Mouse (Mus musculus) heart, embryonic 11.5 days (tissue): ENCODE data around the gene Rpl3. TPM values are rescaled to one million over a fixed set of nuclear protein-coding genes. Genes with fewer than 3 reads are reported as not detected.

ENCODE experiments used
- ATAC-seq: fragments of 200-750 bp; cut with Nextera tagmentation; replicated peaks from 2 replicates; pipeline ENCODE4 v1.8.0; 2017; ENCODE audit warnings: moderate library complexity; ENCODE audit not compliant: insufficient number of reproducible peaks, low FRiP score, low TSS enrichment
- H3K27ac ChIP-seq: fragments of 300-500 bp; sonication (generic); 2 replicates; pipeline ENCODE4 v1.5.1; 2014; ENCODE audit warnings: mild to moderate bottlenecking, low read depth, low read length
- H3K27me3 ChIP-seq: fragments of 300-500 bp; sonication (generic); 2 replicates; pipeline ENCODE4 v1.6.1; 2014; ENCODE audit warnings: mild to moderate bottlenecking, low read length, mixed read lengths; ENCODE audit not compliant: control insufficient read depth, insufficient read depth
- H3K36me3 ChIP-seq: fragments of 300-500 bp; sonication (generic); 2 replicates; pipeline ENCODE4 v1.6.1; 2014; ENCODE audit warnings: mild to moderate bottlenecking, low read length, moderate library complexity, mixed read lengths; ENCODE audit not compliant: control insufficient read depth, insufficient read depth
- H3K4me1 ChIP-seq: fragments of 300-500 bp; sonication (generic); 2 replicates; pipeline ENCODE4 v1.6.1; 2014; ENCODE audit warnings: low read length; ENCODE audit not compliant: control insufficient read depth, insufficient read depth
- H3K4me2 ChIP-seq: fragments of 300-500 bp; sonication (generic); 2 replicates; pipeline ENCODE4 v1.6.1; 2014; ENCODE audit warnings: mild to moderate bottlenecking, moderate library complexity
- H3K4me3 ChIP-seq: fragments of 300-500 bp; sonication (generic); 2 replicates; pipeline ENCODE4 v1.5.1; 2014; ENCODE audit warnings: low read depth, low read length
- H3K9ac ChIP-seq: fragments of 300-500 bp; sonication (generic); 2 replicates; pipeline ENCODE4 v1.6.1; 2014; ENCODE audit warnings: mild to moderate bottlenecking, low read depth, low read length, moderate library complexity
- H3K9me3 ChIP-seq: fragments of 300-500 bp; sonication (generic); replicated peaks from 2 replicates; pipeline ENCODE4 v1.6.1; 2016; ENCODE audit warnings: low read length; ENCODE audit not compliant: control insufficient read depth
- WGBS: fragments of 180-500 bp; shearing (Covaris S2); extraction: QIAGEN DNeasy Blood & Tissue Kit; methylation state at CpG from one replicate; pipeline ENCODE4 v1.1.7; 2014; ENCODE audit not compliant: insufficient replicate concordance; 5-methylcytosine and 5-hydroxymethylcytosine counted together
- polyA plus RNA-seq: library from polyadenylated mRNA; unstranded; fragments of >200 nt; fragmentation: Nextera tagmentation; extraction: Ambion mirVana; gene quantifications from 2 replicates; pipeline ENCODE4 v1.2.1, GENCODE M21; 2014

Rpl3 gene
- polyA plus RNA-seq, 1 experiment from 2014 or later = 879 TPM

GRCm38 (mm10) chr15:80111436-80111835 lies 19.8 kb upstream of the Rpl3 start:
- Histone ChIP-seq H3K27ac (no peak overlapping the region), H3K36me3 (no peaks in the 10 kb centered on the region), H3K9ac (no peak overlapping the region), H3K27me3 (no peaks in the 10 kb centered on the region), H3K4me1 (no peaks in the 10 kb centered on the region), H3K4me2 (no peak overlapping the region), H3K9me3 (no peaks in the 10 kb centered on the region), H3K4me3 (no peak overlapping the region)
- 81% methylated on average over 12 of the region's 12 CpGs for WGBS
- no peak for ATAC-seq

- WGBS = 81% methylated on average over 3 of the region's 3 CpGs
- no peak for ATAC-seq
- Histone ChIP-seq H3K27me3 (no peaks in the 10 kb centered on the region), H3K4me1 (peaks cover 4% of the 10 kb centered on the region; the same call in 1 of the 2 replicates), H3K4me3 (no peak overlapping the region), H3K27ac (no peak overlapping the region), H3K9me3 (no peaks in the 10 kb centered on the region), H3K4me2 (no peak overlapping the region), H3K36me3 (no peaks in the 10 kb centered on the region), H3K9ac (no peak overlapping the region)
Observed at GRCm38 (mm10) chr15:80107575-80107974, 15.9 kb upstream of the Rpl3 start.

- Histone ChIP-seq H3K27ac (no peak overlapping the region), H3K4me1 (peaks cover 4% of the 10 kb centered on the region; the same call in 1 of the 2 replicates), H3K9me3 (no peaks in the 10 kb centered on the region), H3K27me3 (no peaks in the 10 kb centered on the region), H3K9ac (no peak overlapping the region), H3K4me3 (no peak overlapping the region), H3K36me3 (no peaks in the 10 kb centered on the region), H3K4me2 (no peak overlapping the region)
- WGBS = 90% methylated on average over 8 of the region's 8 CpGs
- no peak for ATAC-seq
Observed at GRCm38 (mm10) chr15:80107143-80107542, 15.5 kb upstream of the Rpl3 start.

GRCm38 (mm10) chr15:80105490-80106410 lies 14.1 kb upstream of the Rpl3 start:
- Histone ChIP-seq H3K9ac (no peak overlapping the region), H3K36me3 (no peaks in the 10 kb centered on the region), H3K27me3 (no peaks in the 10 kb centered on the region), H3K9me3 (no peaks in the 10 kb centered on the region), H3K4me2 (no peak overlapping the region), H3K4me3 (no peak overlapping the region), H3K4me1 (peaks cover 4% of the 10 kb centered on the region; the same call in 1 of the 2 replicates), H3K27ac (0 out of 2 replicates have a peak overlapping the region, but pooled peaks have one; percentile 25)
- no peak for ATAC-seq
- 54% methylated on average over 12 of the region's 12 CpGs for whole genome bisulfite sequencing

GRCm38 (mm10) chr15:80102495-80102894 lies 10.8 kb upstream of the Rpl3 start:
- peaks cover 16% of the 10 kb centered on the region for H3K4me1 ChIP-seq
- no peak overlapping the region for H3K27ac ChIP-seq
- H3K9ac ChIP-seq = no peak overlapping the region
- H3K9me3 ChIP-seq = no peaks in the 10 kb centered on the region
- no peaks in the 10 kb centered on the region for H3K36me3 ChIP-seq
- no peaks in the 10 kb centered on the region; the same call in 1 of the 2 replicates for H3K27me3 ChIP-seq
- no peak for ATAC-seq
- H3K4me3 ChIP-seq = no peak overlapping the region
- no peak overlapping the region for H3K4me2 ChIP-seq
- WGBS = 78% methylated on average over 6 of the region's 6 CpGs

GRCm38 (mm10) chr15:80101503-80101902 lies 9.8 kb upstream of the Rpl3 start:
- ATAC-seq = no peak
- no peak overlapping the region for H3K27ac ChIP-seq
- WGBS = 70% methylated on average over 6 of the region's 6 CpGs
- no peaks in the 10 kb centered on the region for H3K9me3 ChIP-seq
- no peak overlapping the region for H3K4me2 ChIP-seq
- no peaks in the 10 kb centered on the region for H3K36me3 ChIP-seq
- no peak overlapping the region for H3K4me3 ChIP-seq
- H3K4me1 ChIP-seq = peaks cover 20% of the 10 kb centered on the region
- H3K27me3 ChIP-seq = no peaks in the 10 kb centered on the region; the same call in none of the 2 replicates
- no peak overlapping the region for H3K9ac ChIP-seq

- Histone ChIP-seq H3K9me3 (no peaks in the 10 kb centered on the region), H3K27ac (no peak overlapping the region), H3K4me1 (peaks cover 20% of the 10 kb centered on the region), H3K36me3 (no peaks in the 10 kb centered on the region), H3K27me3 (peaks cover 1% of the 10 kb centered on the region), H3K9ac (no peak overlapping the region), H3K4me2 (no peak overlapping the region), H3K4me3 (no peak overlapping the region)
- no peak for ATAC-seq
- 76% methylated on average over 10 of the region's 10 CpGs for WGBS
Observed at GRCm38 (mm10) chr15:80100871-80101270, 9.2 kb upstream of the Rpl3 start.

GRCm38 (mm10) chr15:80100196-80100595 lies 8.5 kb upstream of the Rpl3 start:
- H3K9me3 ChIP-seq = no peaks in the 10 kb centered on the region
- H3K4me1 ChIP-seq = peaks cover 17% of the 10 kb centered on the region
- no peak for ATAC-seq
- no peak overlapping the region for H3K9ac ChIP-seq
- H3K27me3 ChIP-seq = peaks cover 5% of the 10 kb centered on the region
- no peak overlapping the region for H3K4me3 ChIP-seq
- no peaks in the 10 kb centered on the region for H3K36me3 ChIP-seq
- H3K4me2 ChIP-seq = no peak overlapping the region
- no peak overlapping the region for H3K27ac ChIP-seq
- 73% methylated on average over 3 of the region's 3 CpGs for WGBS
